Mouse (Mus musculus) megakaryocyte-erythroid progenitor cell, adult 5-6 weeks (primary cell): ENCODE data around the gene Zfp94. TPM values are rescaled to one million over a fixed set of nuclear protein-coding genes. Genes with fewer than 3 reads are reported as not detected.
"Not testable (repeated sequence)": the region's sequence is repeated elsewhere in the genome, so short reads cannot be mapped to it uniquely, and the experiment has no call there.

ENCODE experiments used
- ATAC-seq: replicated peaks from 2 replicates; pipeline ENCODE4 v1.8.0; 2016; ENCODE audit warnings: mild to moderate bottlenecking, inconsistent platforms; ENCODE audit not compliant: severe bottlenecking, poor library complexity, low FRiP score, low TSS enrichment
- total RNA-seq, 2 experiments: library from RNA; stranded (forward) in 1 of 2; stranded (reverse) in 1 of 2; fragments of 200-1000, 215-1000 nt in 1 of 2; fragments of >200 nt in 1 of 2; fragmentation: Nextera tagmentation in 1 of 2; gene quantifications; 2 replicates each; pipeline ENCODE4 v1.2.3; 2014 to 2017

Gene Zfp94
- total RNA-seq, 2 experiments from 2014 or later, result 3.0 to 3.3 TPM

DNA sequence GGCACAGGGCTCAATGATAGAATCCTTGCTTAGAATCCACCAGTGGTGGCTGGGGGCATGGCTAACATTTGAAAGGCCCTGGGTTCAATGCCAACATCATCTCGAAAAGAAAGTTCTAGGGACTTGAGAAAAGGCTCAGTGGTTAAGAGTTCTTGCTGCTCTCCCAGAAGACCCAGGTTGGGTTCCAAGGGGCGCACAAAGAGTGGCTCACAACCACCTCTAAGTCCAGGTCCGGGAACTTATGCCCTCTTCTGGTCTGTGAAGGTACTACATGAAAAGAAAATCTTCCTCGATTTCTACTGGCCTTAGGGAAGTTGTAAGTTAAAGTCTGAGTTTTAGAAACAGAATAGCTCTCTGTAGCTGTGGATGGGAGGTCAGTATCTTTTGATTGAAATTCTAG, 30.4 kb downstream of the Zfp94 start:
- 0 out of 2 replicates have a peak, but pooled peaks have one; percentile 37 for ATAC-seq

DNA sequence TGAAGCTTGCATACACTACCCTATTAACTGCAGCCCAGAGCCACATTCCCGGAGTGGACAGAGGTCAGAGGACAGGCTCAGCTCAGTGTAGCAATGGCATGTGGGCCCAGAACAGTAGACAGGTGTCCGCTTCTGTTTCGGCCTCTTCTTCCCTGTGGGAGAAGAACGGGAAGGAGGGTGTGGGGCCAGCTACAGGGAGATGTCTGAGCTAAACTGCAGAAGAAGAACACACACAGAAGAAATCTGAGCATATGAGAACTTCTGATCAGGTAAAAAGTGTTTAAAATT, 35.7 kb downstream of the Zfp94 start:
- ATAC-seq, result no peak

DNA sequence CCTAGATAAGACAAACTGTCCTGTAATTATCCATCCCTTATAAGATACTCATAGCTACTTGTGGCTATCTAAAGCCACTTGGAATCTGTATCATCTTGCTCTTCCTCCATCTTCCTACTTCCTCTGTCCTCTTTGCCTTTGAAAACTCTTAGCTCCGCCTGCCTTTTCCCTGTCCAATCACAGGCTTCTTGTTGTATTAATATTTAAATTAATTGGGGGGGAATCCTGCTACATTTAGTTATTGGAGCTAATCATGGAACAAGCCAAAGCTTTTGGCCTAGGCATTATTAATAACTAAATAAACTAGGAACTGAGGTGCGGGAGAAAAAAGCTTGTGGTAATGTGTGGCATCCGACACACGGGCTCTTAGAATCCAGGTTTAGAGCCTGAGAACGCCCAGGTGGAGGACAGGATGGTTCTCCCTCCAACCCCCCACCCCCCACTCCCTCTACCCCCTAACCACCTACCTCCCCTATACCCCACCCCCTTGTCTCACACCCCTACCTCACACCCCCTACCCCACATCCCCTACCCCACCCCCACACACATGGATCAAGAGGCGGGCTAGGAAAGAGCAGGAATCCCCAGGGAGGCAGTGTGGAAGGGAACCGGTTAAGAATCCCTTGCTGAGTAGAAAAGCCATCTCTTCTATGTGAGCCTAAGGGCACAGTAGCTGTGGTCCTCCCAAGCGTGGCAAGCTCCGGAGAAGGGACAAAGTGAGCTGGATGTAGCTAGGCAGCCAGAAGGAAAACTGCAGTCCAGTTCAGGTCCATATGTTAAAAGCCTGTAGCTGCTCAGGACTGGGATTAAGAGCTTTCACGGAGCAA, 36.2 kb downstream of the Zfp94 start:
- no peak for ATAC-seq

DNA sequence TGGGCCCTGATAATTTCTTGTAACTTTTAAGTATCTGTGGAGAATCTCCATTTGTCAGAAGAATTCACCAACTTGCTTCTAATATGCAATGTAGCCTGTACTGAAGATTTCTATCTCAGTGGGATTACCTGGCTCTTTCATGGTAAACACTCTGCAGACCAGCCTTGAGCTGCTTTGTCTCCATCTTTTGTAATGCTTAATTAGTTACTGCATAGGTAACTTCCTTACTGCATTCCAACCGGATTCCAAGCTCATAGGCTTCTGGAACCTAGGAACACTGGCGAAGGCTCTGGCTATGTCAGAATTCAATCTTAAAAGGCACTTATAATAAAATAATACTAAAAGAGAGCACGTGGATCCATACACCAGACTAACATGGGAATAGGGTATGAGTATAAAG, 37.7 kb downstream of the Zfp94 start:
- not testable (repeated sequence) for ATAC-seq

DNA sequence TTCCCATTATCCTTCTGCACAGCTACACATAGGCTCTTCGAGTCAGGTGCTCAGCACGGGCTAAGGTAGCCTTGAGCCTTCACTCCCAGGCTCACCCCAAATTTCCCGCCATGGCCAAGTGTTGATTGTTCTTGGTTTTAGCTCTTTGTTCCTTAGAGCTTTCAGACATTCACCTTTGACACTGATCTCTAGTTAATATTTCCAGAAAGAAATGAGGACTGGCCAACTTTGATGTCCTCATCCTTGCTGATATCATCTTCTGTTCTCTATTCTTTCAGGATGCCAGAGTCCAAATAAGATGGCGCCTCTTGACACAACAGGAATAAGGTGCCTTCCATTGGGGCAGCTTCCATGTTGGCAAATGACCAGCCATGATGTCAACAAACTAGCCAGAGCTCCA, 42.0 kb downstream of the Zfp94 start:
- no peak for ATAC-seq

DNA sequence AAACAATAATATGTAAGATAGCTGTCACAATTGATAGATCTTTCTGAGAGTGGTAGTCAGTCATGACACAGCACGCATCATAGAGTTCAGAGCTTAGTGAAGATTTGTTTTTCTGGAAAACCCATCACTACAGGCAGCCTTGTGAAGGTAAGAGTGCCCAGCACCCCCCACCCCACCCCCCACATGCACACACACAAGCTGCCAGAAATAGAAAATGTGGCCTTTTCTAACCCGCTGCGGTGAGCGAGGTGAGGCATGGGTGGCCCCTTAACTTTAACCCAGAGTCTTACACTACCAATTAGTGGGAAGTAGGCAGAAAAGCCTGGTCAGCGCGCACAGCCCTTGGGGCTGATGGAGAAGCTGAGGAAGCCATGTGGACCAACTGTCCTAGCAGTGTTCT, 45.3 kb downstream of the Zfp94 start:
- ATAC-seq, result no peak

DNA sequence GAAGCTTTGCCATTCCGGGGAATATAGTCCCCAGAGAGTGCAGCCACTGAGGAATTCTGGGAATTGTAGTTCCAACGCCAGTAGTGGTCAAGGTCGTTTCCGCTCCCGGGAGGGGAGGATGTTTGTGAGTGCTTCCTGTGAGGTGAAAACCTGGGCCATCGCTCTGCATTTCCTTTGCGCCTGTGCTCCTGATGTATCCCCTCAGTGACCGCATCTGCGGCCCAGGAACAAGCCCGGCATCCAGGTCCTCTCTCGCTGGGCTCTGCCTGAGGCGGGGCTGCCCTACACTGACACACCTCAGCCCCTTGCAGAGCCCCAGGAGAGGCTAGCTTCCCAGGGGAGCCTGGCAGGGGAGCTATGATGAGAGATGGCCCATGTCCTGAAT, 46.2 kb downstream of the Zfp94 start, which contains the start of gene Zfp93:
Zfp93 (plus strand) TSS at position 133 of the 385 bp plus-strand sequence.
- peak; percentile 80 for ATAC-seq

DNA sequence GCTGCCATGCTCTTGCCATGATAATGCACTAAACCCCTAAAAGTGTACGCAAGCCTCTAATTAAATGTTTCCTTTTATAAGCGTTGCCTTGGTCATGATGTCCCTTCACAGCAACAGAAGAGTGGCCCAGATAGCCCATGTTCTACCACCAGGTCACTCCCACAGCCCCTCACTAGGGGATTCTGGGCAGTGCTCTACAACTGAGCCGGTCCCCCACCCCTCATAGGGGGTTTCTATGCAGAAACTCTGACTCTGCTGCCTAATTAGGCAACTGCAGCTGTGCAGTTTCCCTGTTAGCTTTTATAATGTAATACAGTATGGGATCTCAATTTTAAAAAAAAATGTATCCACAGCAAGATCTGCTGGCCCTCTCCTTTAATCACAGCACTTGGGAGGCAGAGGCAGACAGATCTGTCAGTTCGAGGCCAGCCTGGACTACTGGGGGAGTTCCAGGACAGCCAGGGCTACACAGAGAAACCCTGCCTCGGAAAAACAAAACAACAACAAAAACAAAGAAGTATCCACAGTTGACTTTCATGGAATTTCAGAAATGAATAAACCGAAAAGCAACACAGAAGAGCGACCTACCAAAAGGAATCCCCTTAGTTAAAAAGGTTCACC, 46.7 kb downstream of the Zfp94 start:
- no peak for ATAC-seq

DNA sequence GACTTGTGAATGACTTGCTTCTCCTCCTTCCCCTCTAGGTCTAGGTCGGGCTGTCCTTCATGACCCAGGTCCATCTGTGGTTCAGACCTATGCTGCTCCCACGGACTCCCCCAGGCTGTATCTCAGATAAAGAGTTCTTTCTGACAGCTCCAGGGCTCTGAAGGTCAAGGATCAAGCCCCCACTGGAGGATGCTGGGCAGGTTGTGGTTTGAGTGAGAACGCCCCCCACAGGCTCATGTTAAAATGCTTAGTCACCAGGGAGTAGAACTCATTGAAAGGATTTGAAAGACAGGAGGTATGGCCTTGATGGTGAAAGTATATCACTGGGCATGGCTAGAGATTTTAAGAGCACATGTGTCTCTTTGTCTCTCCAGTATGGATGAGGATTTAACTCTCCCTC, 47.2 kb downstream of the Zfp94 start:
- ATAC-seq, result no peak

DNA sequence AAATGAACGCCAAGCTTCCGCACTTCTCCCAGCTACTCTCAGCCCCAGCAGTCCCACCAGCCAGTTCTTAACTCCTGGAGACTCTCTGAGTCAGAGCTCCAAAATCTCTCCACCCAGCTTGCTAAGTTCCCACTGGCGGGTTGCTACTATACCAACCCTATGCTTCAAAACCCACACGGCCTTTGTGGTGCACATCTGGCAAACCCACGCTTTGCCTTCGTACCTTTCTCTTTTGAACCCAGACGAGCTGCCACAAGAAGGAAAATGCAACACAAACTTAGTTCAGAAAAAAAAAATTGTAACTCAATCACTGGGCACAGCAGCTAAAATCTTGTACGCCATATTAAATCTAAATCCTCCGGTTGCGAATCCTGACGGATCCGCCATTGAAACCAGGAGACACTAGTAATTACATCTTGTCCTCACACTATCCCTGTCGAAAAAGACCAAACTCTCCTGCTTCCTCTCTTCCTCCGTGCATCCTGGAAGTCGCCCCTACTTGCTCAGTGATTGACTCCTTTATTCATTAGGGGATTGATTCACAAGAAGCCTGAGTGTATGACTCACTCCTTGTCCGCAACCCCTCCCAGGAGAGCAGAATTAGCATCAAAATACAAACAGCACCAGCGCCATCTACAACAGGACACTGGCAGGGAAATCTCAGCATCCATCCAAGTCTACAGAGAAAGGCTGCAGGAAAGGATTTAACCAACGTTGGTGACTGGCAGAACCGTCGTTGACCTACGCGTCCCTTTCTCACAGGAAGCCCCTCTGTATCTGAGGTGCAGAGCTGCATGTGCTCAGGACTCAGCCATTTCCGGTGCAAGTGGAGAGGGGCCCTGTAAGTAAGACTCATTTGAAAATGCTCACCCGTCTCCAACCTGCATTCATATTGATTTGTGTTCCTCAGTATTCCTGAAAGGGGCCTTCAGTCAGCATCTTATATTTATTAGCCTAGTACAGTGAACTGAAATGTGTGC, 48.0 kb downstream of the Zfp94 start:
- ATAC-seq, result no peak

DNA sequence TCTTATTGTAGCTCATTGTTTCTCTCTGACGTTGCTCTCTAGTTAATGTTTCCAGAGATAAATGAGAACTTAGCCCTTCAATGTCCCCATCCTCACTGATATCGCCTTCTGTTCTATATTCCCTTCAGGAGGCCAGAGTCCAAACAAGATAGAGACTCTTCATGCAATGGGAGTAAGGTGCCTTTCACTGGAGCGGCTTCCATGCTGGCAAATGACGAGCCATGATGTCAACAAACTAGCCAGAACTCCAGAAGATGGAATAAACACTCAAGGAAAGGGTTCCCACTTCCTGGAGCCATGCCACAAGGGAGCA, 56.5 kb downstream of the Zfp94 start:
- no peak for ATAC-seq

DNA sequence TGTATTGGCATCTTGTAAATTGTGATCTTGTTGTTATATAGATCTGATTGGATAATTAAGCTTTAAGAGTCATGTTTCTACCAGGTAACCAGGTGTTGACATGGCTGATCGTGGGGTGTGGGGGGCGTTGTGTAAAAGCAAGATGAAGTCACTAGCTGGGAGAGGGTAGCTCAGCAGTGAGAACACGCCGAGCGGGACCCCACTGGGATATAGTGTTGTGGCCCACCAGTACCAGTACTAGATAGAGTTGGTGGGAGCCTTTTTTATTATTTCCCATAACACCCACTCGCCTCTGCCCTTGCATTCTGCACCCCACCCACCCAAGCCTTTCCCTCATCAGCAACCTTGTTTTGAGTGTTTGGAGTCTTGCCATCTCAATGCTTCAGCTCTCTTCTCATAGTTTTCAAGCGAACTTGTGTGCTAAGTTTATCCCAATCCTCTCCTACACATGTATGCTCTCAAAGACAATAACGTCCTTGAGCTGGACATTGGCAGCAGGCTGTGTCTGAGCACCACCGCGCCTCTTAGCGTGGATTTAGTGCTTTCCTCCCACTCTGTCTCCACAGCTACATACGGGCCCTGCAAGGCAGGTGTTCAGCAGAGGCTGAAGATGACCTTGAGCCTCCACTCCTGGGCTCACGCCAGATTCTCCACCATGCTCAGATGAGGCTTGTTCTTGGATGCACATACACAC, 57.0 kb downstream of the Zfp94 start:
- no peak for ATAC-seq

DNA sequence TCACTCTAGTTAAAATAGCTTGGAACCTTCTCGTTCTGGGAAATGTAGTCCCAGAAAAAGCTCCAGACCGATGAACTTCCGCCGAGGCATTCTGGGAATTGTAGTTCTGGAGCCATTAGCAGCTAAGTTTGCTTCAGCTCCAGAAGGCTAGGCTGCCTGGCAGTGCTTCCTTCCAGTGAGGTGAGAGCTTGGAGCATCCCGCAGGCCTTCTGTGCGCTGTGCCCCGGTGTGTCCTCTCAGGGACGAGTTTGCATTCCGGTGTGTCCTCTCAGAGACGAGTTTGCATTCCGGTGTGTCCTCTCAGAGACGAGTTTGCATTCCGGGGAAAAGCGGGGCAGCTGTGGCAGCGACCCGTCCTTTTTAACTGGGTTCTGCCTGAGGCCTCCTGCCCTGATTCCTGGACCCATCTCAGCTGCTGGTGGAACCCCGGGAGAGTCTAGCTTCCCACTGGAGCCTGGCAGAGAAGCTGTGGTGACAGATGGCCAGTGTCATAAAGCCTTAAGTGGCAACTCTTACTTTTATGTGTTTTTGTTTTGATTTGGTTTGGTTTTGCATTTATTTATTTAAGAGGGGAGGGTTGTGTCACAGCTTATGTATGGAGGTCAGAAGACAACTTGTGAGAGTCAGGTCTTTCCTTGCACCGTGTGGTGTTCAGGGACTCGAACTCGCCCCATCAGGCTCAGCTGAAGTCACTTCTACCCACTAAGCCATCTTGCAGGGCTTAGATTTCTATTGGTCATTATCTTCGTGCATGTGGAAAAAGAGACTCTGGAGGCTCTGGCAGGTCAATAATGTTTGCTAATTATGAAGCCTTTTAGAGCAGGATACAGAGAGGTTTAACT, 61.6 kb downstream of the Zfp94 start, which contains the start of gene Zfp108:
Zfp108 (plus strand) TSS at position 162 of the 842 bp plus-strand sequence.
- ATAC-seq, result peak; percentile 94

DNA sequence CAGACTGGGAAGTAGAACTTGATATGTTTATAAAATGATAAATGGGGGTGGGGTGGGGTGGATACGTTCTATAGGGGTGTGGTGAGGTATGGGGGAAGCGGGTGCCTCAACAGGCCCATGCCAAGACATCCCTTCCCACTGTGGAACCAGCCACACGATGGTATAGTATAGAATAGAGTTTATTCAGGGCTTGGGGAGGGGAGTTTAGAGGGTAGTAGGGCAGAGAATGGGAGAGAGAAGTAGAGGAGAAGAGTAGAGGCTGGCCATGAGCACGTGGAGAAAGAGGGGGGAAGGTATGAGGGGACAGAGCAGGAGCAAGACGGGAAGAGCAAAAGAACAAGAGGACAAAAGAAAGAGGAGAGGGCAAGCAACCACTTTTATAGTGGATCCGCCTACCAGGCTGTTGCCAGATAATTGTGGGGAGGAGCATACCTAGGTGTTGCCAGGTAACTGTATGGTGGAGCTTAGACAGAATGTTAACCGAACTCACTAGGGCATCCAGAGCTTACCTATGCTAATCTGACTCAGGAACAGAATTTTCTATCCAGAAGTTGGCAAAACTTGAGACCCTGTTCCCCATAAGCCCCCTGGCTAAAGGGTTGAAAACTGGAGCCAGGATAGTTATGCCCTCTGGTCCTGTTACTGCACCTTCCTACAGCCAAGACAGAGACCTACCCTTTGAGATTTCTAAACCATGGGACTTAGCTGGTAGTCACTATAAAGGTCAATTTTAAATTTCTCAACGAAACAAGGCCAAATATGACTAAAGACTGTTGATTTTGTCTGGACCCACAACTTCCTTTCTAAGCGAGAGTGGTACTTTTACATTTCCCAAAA, 62.5 kb downstream of the Zfp94 start:
- ATAC-seq, result no peak
